Mouse (Mus musculus): Measurements from ENCODE around the gene D8Ertd738e.

D8Ertd738e gene

GRCm38 (mm10) chr8:84236410-84236997 is 13.0 kb downstream of the D8Ertd738e start:
- peak in 1 of 2 experiments; percentile 23 for DNase-seq

- DNase-seq, result peak in 1 of 2 experiments; percentile 23
Measured at GRCm38 (mm10) chr8:84235746-84236409, 13.6 kb downstream of the D8Ertd738e start.

DNA sequence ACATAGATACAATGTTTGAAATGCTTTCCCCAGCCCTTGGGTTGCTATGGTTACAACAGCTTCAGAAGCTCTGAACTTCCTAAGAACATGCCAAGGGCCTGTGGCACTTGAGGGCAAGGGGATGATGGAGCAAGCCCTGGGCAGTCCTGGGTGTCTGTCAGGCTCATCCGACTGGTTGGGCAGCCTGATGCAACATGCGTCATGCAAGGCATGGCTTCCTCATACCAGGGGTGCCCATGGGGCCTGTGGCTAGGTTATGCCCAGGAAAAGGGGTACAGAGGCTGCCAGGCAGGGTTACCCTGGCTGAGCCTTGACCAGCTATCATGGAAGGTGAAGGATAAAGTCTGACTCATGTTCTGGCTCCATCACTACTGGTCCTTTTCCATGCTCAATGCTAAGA is 16.5 kb downstream of the D8Ertd738e start:
- DNase-seq, result no peak

- no peak for DNase-seq
Measured at GRCm38 (mm10) chr8:84230735-84231134, 18.8 kb downstream of the D8Ertd738e start.

DNA sequence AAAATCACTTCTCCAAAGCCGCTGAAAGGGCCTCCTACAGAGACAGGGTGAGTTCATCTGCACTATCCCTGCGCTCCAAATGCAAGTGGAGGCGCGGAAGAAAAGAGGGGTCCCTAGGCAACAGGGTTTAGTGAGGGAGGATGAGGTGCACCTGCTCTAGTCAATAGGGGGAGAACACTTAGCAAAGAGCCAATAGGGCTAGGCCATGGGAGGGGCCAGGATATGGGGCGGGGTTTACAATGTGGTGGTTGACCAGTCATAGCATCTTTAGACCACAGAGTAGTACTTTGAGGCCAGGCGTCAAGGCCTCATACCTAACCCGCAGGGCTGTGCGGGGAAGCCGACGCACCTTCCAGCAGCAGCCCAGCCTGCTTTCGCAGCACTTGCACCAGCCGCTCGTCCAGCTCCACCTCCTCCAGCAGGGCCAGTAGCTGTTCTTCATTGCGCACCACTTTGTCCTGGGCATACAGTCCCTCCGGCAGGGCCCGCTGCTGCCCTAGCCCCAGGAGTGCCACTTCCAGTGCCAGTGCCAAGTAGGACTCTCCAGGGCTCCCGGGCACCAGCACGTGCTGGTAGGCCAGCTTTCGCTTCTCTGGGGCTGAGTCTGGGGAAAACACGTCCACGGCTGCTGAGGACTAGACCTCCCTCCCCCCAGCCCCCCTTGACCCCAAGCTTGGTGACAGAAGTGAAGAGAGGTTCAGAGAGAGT is 26.0 kb downstream of the D8Ertd738e start:
- DNase-seq, result no peak

DNA sequence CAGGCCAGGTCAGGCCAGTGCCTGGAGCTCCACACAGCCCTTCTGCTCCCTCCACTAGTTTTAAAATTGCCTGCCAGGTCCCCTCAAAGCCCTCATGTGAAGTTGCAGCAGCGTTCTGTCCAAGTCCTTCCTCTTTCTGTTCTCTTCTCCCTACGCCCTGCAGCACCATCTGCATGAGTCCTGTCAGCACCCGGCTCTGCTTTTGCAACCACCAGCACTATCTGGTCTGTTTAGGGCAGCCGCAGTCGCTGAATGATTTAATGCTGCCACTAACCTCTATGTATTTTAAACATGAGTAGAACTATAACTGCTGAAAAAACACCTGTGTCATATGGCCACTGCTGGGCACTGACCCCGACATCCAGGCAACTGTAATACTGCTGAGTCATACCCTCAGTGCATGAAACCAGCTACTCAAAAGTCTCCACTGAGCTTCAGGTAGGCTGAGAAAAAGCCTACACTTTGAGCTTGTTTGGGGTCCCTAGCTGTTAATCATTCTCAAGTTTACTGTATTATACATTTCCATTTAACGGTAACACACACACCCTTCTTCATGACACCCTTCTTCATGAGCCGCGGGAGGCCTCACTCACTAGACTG is 26.9 kb downstream of the D8Ertd738e start:
- DNase-seq, result no peak

- no peak for DNase-seq
Measured at GRCm38 (mm10) chr8:84220105-84220504, 29.4 kb downstream of the D8Ertd738e start.

DNA sequence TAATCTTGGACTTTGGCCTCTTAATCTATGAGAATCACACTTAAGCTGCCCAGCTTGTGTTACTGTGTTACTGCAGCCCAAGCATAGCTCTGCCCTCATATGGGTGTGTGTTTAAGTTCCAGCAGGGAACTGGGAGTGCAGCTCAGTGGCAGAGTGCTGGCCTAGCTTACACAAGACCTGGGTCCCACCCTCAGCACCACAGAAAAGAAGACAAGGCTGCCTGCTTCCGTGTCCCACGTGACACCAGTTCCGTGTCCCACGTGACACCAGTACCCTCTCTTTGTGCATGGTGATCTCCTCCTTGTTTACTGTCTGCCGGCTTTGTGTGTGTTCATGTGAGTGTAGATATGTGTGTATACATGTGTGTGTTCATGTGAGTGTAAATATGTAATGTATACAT is 31.4 kb downstream of the D8Ertd738e start:
- DNase-seq, result no peak

- DNase-seq, result no peak
Measured at GRCm38 (mm10) chr8:84217206-84217605, 32.3 kb downstream of the D8Ertd738e start.

- DNase-seq, result no peak
Measured at GRCm38 (mm10) chr8:84213277-84213676, 36.2 kb downstream of the D8Ertd738e start.

DNA sequence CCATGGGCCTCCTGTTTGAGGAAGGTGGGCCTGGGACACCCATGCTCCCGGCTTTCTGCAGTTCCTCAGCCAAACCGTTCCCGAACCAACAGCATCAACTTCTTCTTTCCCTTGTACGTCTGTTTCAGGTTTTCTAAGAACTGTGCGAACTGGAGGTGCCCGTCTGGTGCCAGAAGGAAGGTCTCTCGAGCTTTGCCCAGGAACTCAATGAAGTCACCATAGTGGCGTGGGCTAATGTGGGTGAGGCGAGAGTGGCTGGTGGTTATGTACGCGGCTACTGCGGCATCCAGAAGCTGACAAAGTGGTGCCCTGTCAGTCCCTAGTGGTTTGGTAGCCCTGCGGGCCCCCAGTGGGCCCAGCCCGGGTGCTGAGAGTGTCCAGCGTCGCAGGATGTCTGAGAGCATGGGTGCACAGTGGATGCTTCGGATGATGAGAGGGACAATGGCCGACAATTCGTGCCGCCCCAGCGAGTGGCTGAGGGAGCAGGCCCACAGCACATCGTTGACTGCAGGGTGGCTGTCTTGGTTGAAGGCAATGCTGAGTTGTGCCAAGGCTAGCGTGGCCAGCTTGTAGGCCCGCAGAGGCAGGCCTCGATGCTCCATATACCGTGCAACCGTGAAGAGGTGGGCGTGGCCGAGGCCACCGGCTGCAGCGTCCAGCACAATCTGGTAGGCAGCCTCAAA is 37.5 kb downstream of the D8Ertd738e start:
- DNase-seq, result no peak

- no peak for DNase-seq
Measured at GRCm38 (mm10) chr8:84211202-84211601, 38.3 kb downstream of the D8Ertd738e start.

GRCm38 (mm10) chr8:84210167-84210791 is 39.2 kb downstream of the D8Ertd738e start:
- DNase-seq, result peak; percentile 84 to 89

DNA sequence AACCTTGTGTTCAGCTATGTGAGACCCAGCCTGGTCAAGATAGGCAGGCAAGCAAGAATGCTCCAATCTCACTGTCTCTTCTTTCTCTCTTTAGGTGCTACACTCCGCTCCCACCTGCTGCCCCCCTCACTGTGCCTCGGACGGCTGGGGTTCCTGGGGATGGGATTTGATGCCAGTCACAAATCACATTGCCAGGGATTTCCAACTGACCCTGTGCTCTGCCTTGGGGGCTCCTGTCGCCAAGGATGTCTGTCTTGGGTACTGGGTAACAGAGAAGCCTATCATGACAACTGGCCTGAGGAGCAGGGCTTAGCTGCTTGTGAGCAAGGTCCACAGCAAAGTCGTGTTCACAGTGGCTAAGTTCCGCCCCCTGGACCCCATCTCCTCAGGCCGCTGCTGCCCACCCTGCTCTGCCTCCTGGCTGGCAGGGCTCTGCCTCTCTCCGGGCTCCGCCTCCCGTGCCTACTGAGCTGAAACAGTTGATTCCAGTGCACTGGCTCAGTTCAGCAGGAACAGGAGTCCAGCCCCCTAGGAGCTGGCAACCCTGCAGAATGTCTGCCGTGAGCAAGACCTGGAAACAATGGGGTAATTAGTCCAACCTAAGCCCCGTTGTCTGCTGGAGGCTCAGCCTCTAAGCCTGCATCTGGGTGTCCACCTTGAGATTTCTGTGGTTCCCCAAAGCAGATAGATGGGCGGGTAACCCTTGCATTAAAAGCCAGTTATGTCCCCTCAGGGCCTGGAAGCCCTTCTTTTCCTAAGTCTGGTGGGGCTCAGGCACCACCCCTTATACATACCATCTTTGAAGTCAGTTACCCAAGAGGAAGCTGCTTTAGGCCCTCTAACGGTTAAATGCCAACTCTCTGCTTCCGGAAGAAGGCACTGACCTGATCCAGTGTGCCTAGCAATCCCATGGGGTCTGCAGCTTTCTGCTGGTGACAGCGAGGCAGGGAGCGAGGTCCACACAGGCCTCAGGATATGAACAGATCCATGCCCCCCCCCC is 40.8 kb downstream of the D8Ertd738e start:
- no peak for DNase-seq

GRCm38 (mm10) chr8:84207811-84208210 is 41.7 kb downstream of the D8Ertd738e start:
- DNase-seq, result no peak

- DNase-seq, result no peak
Measured at GRCm38 (mm10) chr8:84206666-84207065, 42.9 kb downstream of the D8Ertd738e start.

DNA sequence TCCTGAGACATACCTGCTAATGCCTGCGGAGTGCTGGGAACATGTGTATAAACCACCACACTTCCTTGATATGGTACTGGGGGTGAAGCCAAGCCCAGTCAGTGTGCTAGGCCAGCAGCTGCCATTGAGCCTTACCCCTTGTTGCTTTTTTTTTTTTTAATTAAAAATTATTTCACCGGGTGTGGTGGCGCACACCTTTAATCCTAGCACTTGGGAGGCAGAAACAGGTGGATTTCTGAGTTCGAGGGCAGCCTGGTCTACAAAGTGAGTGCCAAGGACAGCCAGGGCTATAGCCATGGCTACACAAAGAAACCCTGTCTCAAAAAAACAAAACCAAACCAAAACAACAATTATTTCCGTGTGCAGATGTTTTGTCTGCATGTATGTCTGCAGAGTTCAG is 44.4 kb downstream of the D8Ertd738e start:
- no peak for DNase-seq

DNA sequence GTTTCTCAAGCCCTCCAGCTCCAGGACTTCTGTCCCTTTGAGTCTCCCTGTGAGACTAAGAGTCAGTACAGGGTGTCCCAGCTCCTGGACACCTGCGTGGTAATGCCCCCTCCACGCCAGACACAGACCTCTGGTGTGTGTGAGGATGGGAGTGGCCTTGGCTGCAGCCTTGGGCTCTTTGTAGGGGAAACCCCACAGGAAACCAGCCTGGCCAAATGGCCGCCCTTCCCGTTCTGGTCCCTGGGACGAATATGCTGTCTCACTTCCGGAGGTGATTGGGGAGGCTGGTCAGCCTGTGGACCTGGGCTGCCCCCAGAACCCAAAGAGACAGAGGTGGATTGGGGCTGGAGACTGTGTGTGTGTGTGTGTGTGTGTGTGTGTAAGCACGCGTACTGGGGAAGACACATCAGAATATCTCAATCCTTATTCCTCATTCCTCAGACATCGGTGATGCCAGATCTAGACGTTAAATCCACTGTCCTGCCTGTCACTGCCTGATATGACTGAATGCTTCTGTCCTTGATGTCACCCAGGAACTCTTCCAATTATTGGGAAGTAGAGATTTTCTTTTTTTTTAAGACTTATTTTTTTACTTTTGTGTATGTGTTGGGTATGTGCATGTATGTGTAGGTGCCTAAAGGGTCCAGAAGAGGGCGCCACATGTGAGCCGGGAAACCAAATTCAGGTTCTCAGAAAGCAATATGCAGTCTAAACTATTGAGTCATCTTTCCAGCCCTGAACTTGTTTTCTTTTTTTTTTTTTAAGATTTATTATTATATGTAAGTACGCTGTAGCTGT is 45.3 kb downstream of the D8Ertd738e start:
- DNase-seq, result no peak

DNA sequence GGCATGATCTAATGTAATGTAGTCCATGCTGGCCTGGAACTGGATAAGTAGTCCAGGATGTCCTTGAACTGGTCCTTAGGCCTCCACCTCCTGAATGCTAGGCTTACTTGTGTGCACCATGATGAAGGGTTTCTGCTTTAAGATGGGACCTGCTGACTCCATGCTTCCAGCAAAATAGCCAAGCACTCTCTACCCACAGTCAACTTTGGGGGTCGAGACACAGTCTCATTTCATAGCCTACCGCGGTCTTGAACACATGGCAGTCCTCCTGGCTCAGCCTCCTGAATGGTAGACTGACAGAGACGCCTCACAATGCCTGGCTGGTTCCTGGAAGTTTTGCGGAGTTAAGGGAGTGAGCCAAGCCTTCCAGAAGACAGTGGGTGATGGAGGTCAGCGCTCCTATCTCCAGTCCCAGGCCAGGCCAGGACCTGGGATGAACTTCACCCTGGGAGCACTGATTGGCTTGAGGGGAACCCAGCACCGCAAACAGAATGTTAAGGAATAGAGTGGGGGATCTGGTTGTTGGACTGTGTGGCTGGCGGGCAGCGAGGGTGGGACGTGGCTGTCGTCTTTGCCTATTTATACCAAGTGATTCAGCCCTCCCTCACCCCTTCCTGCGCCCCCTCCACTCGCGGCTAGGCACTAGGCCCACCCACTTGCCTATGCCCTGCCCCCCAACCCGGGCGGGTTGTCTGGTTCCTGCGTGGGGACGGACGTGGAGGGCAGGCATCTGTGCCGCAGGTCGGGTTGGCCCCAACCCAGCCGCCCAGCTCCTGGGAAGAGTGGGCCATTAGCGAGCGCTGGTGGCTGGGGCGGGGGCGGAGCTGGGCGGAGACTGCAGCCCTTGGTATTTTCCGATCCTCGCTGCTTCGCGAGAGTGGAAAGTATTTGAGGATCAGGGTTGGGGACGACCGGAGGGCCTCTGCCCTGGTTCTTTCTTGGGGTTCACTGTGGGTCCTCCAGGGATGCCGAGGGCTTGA is 46.3 kb downstream of the D8Ertd738e start:
- DNase-seq, result peak in 1 of 2 experiments; percentile 40

Data from cerebellum, postnatal 36 days (tissue).